ENCODE assay signal across 20 mouse cellular contexts in genomic region chr16:31437358-31437757, GRCm38 (mm10). TPM values are rescaled to one million over a fixed set of nuclear protein-coding genes. Genes with fewer than 3 reads are reported as not detected.
DNase-seq lines count a peak whose midpoint lies in the region; ATAC-seq and TF ChIP-seq lines count a peak whose summit lies in the region.
"Had no signal": no experiment of that assay in that cellular context is flagged by ENCODE, and none has a peak within 500 bp of the region (broad histone marks: within the 10 kb centered on the region; RNA-seq: fewer than 3 reads in every experiment).

No protein-coding gene starts in this region.

- H3K27ac ChIP-seq in intestine, embryonic 15.5 days, result no peak overlapping the region
- H3K27ac ChIP-seq in intestine, postnatal 0 days (ENCODE audit: low read depth, low read length), result peak overlapping the region; percentile 60
- H3K27ac ChIP-seq: embryonic facial prominence, embryonic 13.5 days; embryonic facial prominence, embryonic 15.5 days; forebrain, embryonic 10.5 days; forebrain, embryonic 12.5 days had no signal

- peaks cover 6% of the 10 kb centered on the region; the same call in 1 of the 2 replicates for H3K36me3 ChIP-seq in intestine, embryonic 15.5 days
- peaks cover 18% of the 10 kb centered on the region; the same call in 1 of the 2 replicates for H3K36me3 ChIP-seq in intestine, postnatal 0 days (ENCODE audit: control insufficient read depth, insufficient read depth)
- H3K36me3 ChIP-seq: embryonic facial prominence, embryonic 15.5 days had no signal

- peak; percentile 87 for ATAC-seq in intestine, embryonic 15.5 days
- peak; percentile 79 for ATAC-seq in intestine, postnatal 0 days
- ATAC-seq: forebrain, embryonic 14.5 days; forebrain, embryonic 16.5 days had no signal

- H3K4me3 ChIP-seq in intestine, embryonic 15.5 days (replicated peaks), result no peak overlapping the region
- no peak overlapping the region for H3K4me3 ChIP-seq in intestine, postnatal 0 days (ENCODE audit: low read depth, low read length)
- H3K4me3 ChIP-seq: embryonic facial prominence, embryonic 13.5 days; embryonic facial prominence, embryonic 15.5 days; erythroblast, embryonic 14.5 days; forebrain, embryonic 10.5 days; forebrain, embryonic 12.5 days had no signal

- no peaks in the 10 kb centered on the region for H3K9me3 ChIP-seq in intestine, embryonic 15.5 days
- no peaks in the 10 kb centered on the region for H3K9me3 ChIP-seq in intestine, postnatal 0 days (ENCODE audit: control insufficient read depth)
- H3K9me3 ChIP-seq: embryonic facial prominence, embryonic 15.5 days; forebrain, embryonic 10.5 days had no signal

- H3K4me2 ChIP-seq in intestine, embryonic 15.5 days (replicated peaks), result no peak overlapping the region
- H3K4me2 ChIP-seq in intestine, postnatal 0 days (replicated peaks; ENCODE audit: low read depth), result no peak overlapping the region
- H3K4me2 ChIP-seq: embryonic facial prominence, embryonic 13.5 days; embryonic facial prominence, embryonic 15.5 days; forebrain, embryonic 12.5 days had no signal

- DNase-seq in cerebellum, adult 9-11 months, result peak; percentile 32
- DNase-seq in cerebellum, adult 11 months, result no peak
- no peak for DNase-seq in gastrocnemius, postnatal 4 days (ENCODE audit: low spot score in 2 of 2)
- no peak for DNase-seq in yolk sac, embryonic 10.5 days (ENCODE audit: low spot score)
- DNase-seq: adrenal gland, adult 2 months; adrenal gland, postnatal 10 days; adrenal gland, postnatal 25 days; cerebellum, adult 8-10 months; cerebellum, postnatal 10 days; cerebellum, postnatal 25 days; embryo, embryonic 11 days had no signal

- TF ChIP-seq CTCF in intestine, postnatal 0 days (IDR thresholded peaks at IDR 0.05; ENCODE audit: low read depth), result no peak

- peaks cover 13% of the 10 kb centered on the region for H3K4me1 ChIP-seq in intestine, embryonic 15.5 days (replicated peaks)
- H3K4me1 ChIP-seq in intestine, postnatal 0 days (replicated peaks; ENCODE audit: control insufficient read depth, insufficient read depth, low read length), result no peaks in the 10 kb centered on the region

- no peak overlapping the region for H3K9ac ChIP-seq in intestine, embryonic 15.5 days
- H3K9ac ChIP-seq in intestine, postnatal 0 days (ENCODE audit: low read depth, low read length), result no peak overlapping the region
- H3K9ac ChIP-seq: embryonic facial prominence, embryonic 13.5 days; embryonic facial prominence, embryonic 15.5 days; forebrain, embryonic 12.5 days had no signal

- no peaks in the 10 kb centered on the region for H3K27me3 ChIP-seq in intestine, embryonic 15.5 days (replicated peaks)
- no peaks in the 10 kb centered on the region for H3K27me3 ChIP-seq in intestine, postnatal 0 days (replicated peaks; ENCODE audit: control insufficient read depth, insufficient read depth, low read length)
- H3K27me3 ChIP-seq: embryonic facial prominence, embryonic 13.5 days; embryonic facial prominence, embryonic 15.5 days; forebrain, embryonic 12.5 days had no signal

- WGBS in intestine, embryonic 15.5 days, result 67% methylated on average over 11 of the region's 11 CpGs
- 39% methylated on average over 11 of the region's 11 CpGs for WGBS in intestine, postnatal 0 days

RNA-seq across cellular contexts. Expression of gene Bdh1, which starts 15.3 kb away (rescaled TPM):
- 174 and 190 TPM in 2 replicates for polyA plus RNA-seq in intestine, embryonic 15.5 days (2015; fragmentation: Nextera tagmentation; extraction: Ambion mirVana)
- polyA plus RNA-seq in intestine, postnatal 0 days (2015; fragmentation: Nextera tagmentation; extraction: Ambion mirVana), result 327 and 338 TPM in 2 replicates
- 1 to 10 TPM; 1.8 to 2.9 TPM for total RNA-seq in gastrocnemius, postnatal 4 days (2021)
